Mouse (Mus musculus) cerebellum, adult 2 months (tissue): ENCODE results near the gene Gm49378.

Experiments
- CTCF ChIP-seq: fragments of 200-500 bp; IDR thresholded peaks from 2 replicates; pipeline ENCODE4 v1.5.1; 2011; ENCODE audit warnings: low read depth, mild to moderate bottlenecking, control low read depth, low read length, moderate library complexity, borderline replicate concordance; ENCODE audit not compliant: insufficient read depth
- POLR2A ChIP-seq: fragments of 200-500 bp; IDR thresholded peaks from 2 replicates; pipeline ENCODE4 v1.6.1; 2011; ENCODE audit warnings: low read length, control low read depth, borderline replicate concordance; ENCODE audit not compliant: insufficient read depth

GRCm38 (mm10) chr14:55584702-55585565 lies 52.8 kb downstream of the Gm49378 start, which contains the start of gene Emc9:
- no peak for TF ChIP-seq CTCF
- TF ChIP-seq POLR2A: peak; percentile 78; the same call in 1 of the 2 replicates
